Mouse (Mus musculus) left cerebral cortex, adult 9 months (tissue): ENCODE data around the gene Cd83.

Experiments
- DNase-seq, 2 experiments: peaks; one replicate each; pipeline ENCODE4 v3.0.0; 2022; ENCODE audit warnings: low spot score in 2 of 2

The Cd83 gene

GRCm38 (mm10) chr13:43774605-43775426, 9.8 kb upstream of the Cd83 start:
- no peak for DNase-seq

- DNase-seq = no peak
Observed at GRCm38 (mm10) chr13:43775427-43775733, 9.2 kb upstream of the Cd83 start.

GRCm38 (mm10) chr13:43777321-43778002, 7.1 kb upstream of the Cd83 start:
- DNase-seq = no peak

- DNase-seq = no peak
Observed at GRCm38 (mm10) chr13:43778021-43778649, 6.4 kb upstream of the Cd83 start.

GRCm38 (mm10) chr13:43778971-43779370, 5.6 kb upstream of the Cd83 start:
- no peak for DNase-seq

- no peak for DNase-seq
Observed at GRCm38 (mm10) chr13:43780071-43780470, 4.5 kb upstream of the Cd83 start.

GRCm38 (mm10) chr13:43785712-43786072, 1.1 kb downstream of the Cd83 start:
- no peak for DNase-seq

GRCm38 (mm10) chr13:43786171-43786795, 1.7 kb downstream of the Cd83 start:
- DNase-seq = no peak

- DNase-seq = no peak
Observed at GRCm38 (mm10) chr13:43787262-43787661, 2.7 kb downstream of the Cd83 start.

- DNase-seq = no peak
Observed at GRCm38 (mm10) chr13:43788071-43788470, 3.5 kb downstream of the Cd83 start.

GRCm38 (mm10) chr13:43788983-43789645, 4.5 kb downstream of the Cd83 start:
- DNase-seq = no peak

GRCm38 (mm10) chr13:43790229-43791001, 5.8 kb downstream of the Cd83 start:
- no peak for DNase-seq

GRCm38 (mm10) chr13:43795334-43795733, 10.8 kb downstream of the Cd83 start:
- DNase-seq = no peak

- no peak for DNase-seq
Observed at GRCm38 (mm10) chr13:43798655-43799054, 14.1 kb downstream of the Cd83 start.

- no peak for DNase-seq
Observed at GRCm38 (mm10) chr13:43800136-43800535, 15.6 kb downstream of the Cd83 start.

GRCm38 (mm10) chr13:43801961-43802360, 17.4 kb downstream of the Cd83 start:
- DNase-seq = no peak

GRCm38 (mm10) chr13:43802361-43803137, 18.0 kb downstream of the Cd83 start:
- no peak for DNase-seq

GRCm38 (mm10) chr13:43804648-43805047, 20.1 kb downstream of the Cd83 start:
- no peak for DNase-seq

- no peak for DNase-seq
Observed at GRCm38 (mm10) chr13:43805159-43805758, 20.7 kb downstream of the Cd83 start.
